Mouse (Mus musculus): Measurements from ENCODE around the gene Plin4.

- no peak for TF ChIP-seq CTCF (IDR thresholded peaks at IDR 0.05; ENCODE audit: extremely low read depth, insufficient read depth, insufficient read length, insufficient replicate concordance)
- no peak for TF ChIP-seq POLR2A (IDR thresholded peaks at IDR 0.05; ENCODE audit: low read depth, low read length)
Measured at GRCm38 (mm10) chr17:56054938-56055337, 54.7 kb downstream of the Plin4 start.
